Mouse (Mus musculus): ENCODE results near the gene Pcid2.

The Pcid2 gene

GRCm38 (mm10) chr8:13105087-13105881 lies at the start of gene Pcid2, which contains the start of gene Cul4a:
TSS of gene Pcid2 (minus strand) at chr8:13105459.
TSS of gene Cul4a (plus strand) at chr8:13105621.
- peak; percentile 99 for DNase-seq (ENCODE audit: low spot score)

DNA sequence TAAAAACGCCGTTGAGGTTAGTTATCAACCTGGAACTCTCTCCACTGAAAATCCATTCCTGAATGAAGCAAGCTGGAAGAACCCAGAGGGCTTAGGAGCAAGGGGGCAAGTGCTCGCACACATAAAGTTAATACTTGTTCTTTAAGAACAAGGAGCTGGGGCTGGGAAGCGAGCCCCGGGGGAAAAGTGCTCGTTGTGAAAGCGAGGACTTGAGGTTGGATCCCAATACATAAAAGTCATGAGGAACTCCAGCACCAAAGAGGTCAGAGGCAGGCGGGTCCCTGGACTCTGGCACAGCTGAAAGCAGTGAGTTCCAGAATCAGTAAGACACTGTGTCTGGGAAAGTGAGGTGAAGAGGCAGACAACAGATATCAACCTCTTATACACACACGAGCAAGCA lies 48.8 kb upstream of the Pcid2 start:
- no peak for DNase-seq (ENCODE audit: low spot score)

DNA sequence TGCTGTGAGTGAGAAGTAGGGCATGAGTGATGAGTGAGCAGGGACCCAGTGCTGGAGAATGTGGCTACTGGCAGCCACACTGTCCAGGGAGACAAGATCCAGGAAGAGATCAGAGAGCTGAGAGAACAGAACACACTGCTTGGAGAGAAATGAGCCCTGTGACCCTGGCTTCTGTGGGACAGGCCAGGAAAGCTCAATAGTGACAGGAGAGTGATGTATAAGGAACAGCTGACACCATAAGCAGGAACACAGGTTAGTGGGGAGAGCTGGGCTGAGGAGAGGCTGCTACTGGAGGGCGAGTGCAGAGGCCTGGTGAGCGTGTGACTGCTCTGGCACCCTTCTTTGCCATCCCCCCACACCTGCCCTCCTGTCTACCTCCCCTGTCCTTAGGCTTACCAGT lies 45.7 kb upstream of the Pcid2 start:
- DNase-seq (ENCODE audit: low spot score) = no peak

DNA sequence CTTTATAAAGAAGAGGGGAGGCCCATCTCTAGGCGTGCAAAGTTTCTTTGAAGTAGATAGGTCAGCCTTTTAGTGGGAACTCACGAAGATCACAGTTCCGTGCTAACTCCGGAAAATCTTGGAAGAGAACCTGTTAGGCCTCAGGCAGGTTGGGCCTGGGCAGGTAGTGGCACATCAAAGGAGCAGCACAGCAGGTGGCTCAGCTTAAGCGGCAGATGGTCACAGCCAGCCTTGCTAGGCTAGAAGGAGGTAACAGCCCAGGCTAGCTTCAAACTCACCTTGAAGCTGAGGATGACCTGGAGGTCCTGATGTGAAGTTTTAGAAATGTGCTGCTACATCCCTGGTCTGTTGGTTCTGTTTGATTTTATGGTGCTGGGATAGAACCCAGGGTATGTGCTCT lies 44.6 kb upstream of the Pcid2 start:
- DNase-seq (ENCODE audit: low spot score) = no peak

DNA sequence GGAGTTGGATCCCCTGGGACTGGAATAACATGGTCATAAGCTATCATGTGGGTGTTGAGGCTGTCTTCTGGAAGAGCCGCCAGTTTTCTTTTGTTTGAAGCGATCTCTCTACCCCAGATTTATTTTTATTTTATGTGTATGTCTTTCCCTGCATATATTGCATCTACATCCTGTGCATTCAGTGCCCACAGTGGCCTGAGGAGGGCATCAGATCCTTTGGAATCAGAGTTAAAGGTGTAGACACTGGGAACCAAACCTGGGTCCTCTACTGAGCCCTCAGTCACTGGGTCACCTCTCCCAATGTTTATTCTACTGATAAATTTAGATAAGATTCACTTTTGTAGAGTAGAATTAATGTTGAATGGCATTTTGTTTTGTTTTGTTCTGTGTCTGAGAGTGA lies 44.0 kb upstream of the Pcid2 start:
- DNase-seq (ENCODE audit: low spot score) = no peak

GRCm38 (mm10) chr8:13148476-13148875 lies 43.2 kb upstream of the Pcid2 start:
- no peak for DNase-seq (ENCODE audit: low spot score)

GRCm38 (mm10) chr8:13141681-13142080 lies 36.4 kb upstream of the Pcid2 start:
- no peak for DNase-seq (ENCODE audit: low spot score)

DNA sequence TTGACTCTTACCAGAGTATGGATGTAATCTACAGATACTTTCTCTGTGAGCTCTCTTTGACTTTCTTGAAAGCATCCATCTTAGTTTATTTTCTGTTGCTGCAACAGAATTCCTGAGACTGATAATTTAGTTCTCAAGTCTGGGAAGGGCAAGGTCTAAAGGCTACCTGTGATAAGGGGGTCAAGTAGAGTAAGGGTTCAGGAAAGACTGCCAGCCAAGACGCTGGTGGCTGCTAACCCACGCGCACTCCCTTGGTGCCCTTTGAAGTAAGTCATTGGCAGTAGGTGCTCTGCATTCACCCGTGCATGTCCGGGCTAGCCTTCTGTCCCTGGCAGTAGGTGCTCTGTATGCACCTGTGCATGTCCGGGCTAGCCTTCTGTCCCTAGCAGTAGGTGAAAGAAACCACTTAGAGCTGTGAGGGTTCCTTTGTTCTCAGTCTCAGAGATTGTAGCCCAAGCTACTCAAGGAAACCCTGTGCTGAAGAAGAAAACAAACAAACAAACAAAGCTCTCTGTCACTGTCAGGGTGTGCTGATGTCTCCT lies 34.5 kb upstream of the Pcid2 start:
- no peak for DNase-seq (ENCODE audit: low spot score)

DNA sequence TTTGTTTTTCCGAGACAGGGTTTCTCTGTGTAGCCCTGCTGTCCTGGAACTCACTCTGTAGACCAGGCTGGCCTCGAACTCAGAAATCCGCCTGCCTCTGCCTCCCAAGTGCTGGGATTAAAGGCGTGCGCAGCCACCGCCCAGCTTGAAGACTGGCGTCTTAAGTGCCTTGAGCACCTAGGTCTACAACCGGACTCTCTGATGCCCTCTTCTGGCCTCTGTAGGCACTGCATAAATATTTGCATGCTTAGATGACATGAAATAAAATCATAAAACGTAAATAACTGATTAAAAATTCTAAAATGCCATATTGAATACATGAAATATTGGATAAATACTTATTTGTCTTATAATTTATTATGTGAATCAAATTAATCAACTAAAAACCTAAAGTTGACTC lies 27.0 kb upstream of the Pcid2 start:
- DNase-seq (ENCODE audit: low spot score) = peak; percentile 46

GRCm38 (mm10) chr8:13124897-13125296 lies 19.6 kb upstream of the Pcid2 start:
- DNase-seq (ENCODE audit: low spot score) = no peak

DNA sequence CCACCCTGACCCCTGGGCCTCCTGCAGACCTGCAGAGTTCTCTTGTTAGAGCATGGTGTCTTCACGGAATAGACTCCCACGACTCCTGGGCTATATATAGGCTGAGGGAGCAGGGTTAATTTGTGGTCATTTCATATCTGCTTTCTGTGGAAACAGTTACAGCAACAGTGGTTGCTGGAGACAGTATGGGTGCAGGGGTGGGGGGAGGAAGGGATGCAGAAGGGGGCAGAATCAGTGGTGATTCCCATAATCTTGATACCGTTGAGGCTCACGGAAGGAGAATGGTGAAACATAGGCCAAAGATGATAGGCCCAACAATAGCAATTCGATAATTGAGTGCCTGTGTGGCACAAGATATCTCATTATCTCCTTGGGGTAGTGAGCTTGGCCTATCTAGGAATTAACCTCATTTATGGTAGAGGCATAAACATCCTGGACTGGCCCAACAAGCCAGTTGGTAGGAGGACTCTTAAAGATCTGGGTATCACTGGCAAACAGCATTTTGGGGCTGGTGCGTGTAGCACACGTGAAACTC lies 17.7 kb upstream of the Pcid2 start:
- no peak for DNase-seq (ENCODE audit: low spot score)

DNA sequence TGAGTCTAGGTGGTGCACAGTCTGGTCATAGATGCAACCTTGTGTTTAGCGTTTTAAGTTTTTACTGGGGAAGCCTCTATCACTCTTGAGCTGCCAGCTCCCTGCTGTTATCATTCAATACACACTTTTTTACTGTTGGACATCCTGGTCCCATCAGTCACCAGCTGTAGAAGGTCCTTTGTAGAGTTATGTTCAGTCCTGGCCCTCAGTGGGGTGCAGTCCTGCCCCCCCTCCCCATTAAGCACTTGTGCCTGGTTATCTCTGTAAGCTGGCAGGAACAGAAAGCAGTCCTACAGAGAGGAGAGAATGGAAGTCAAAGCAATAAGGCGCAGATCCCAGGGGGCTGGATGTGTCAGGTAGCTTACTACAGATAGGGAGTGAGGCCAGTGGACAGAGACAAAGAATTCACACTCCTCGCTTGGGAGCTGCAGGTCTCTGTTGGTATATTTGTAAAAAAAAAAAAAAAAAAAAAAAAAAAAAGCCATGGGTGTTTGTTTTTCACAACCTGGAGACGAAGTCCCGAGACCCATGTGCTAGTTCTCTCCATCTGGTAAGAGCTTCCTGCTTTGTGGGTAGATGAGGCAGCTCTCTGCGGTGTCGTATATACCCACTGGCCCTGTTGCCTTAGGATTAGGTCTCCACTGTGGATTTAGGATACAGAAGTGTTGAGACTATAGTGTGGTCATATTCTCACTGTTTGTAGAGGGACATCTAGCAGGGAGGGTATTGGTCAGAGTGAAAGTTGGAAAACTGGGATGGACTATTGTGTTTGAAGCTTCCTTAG lies 15.8 kb upstream of the Pcid2 start:
- DNase-seq (ENCODE audit: low spot score) = no peak

GRCm38 (mm10) chr8:13118516-13118915 lies 13.3 kb upstream of the Pcid2 start:
- no peak for DNase-seq (ENCODE audit: low spot score)

GRCm38 (mm10) chr8:13117096-13117495 lies 11.8 kb upstream of the Pcid2 start:
- DNase-seq (ENCODE audit: low spot score) = no peak

DNA sequence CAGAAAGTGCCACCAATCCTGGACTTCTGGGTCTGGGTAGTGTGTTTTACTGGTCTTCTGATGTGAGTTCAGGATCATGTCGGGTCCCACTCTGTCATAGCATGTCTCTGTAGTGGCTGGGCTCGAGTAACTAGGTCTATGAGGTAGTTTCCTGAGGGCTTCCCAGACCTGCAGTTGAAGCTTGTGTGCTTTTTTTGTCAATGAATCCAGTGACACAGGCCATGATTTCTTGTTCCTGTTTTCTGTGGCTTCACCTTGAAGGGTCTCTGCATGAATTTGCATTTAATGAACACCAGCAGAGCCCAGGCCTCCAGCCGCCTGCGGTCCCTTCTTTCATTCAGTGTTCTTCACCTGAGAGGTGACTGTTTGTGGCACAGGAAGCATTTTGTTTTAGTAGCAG lies 8.0 kb upstream of the Pcid2 start:
- DNase-seq (ENCODE audit: low spot score) = no peak

DNA sequence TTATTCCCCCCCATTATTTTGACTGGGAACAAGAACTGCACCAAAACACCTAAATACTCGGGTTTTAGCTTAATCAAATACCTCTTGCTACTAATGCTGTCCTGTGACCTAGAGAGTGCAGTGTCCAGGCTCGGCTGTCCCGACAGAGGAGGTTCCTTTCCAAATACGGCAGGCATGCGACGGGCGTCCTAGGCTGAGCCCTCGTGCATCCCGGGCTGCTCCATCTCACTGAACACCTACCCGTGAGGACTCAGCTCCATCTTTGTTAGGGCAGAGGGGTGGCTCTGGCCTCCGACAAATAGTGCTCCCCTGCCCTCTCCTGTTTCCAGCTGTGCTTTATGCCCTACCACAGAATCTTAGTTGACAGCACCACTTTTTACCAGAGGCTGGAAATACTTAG lies 6.7 kb upstream of the Pcid2 start:
- DNase-seq (ENCODE audit: low spot score) = no peak

DNA sequence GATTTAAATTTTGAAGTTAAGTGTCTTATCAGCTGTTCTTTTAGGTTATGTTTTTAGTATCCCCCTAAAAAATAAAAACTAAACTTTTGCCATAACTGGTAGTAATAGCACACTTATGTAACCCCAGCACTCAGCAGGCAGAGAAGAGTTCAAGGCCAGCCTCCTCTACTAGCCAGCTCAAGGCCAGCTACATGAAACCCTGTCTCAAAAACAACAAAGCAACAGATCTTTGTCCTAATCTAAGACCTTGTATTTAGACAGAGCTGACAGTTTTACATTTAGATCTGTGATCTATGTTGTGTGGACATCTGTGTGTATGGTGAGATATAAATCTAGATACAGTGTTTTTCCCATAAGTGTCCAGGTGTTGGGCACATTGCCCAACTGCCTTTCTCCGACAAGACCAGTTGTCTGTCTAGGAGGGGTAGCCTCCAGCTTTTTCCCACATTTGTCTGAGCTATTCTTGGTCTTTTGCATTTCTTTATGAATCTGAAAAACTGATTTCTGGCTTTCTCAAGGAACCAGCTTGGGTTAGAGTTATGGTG lies 4.2 kb upstream of the Pcid2 start:
- DNase-seq (ENCODE audit: low spot score) = no peak

- DNase-seq (ENCODE audit: low spot score) = peak; percentile 62
Measured at GRCm38 (mm10) chr8:13108967-13109366, 3.7 kb upstream of the Pcid2 start.

GRCm38 (mm10) chr8:13107990-13108638 lies 2.9 kb upstream of the Pcid2 start:
- DNase-seq (ENCODE audit: low spot score) = peak; percentile 58

GRCm38 (mm10) chr8:13105908-13106551 lies 771 bp upstream of the Pcid2 start:
- DNase-seq (ENCODE audit: low spot score) = peak; percentile 60

DNA sequence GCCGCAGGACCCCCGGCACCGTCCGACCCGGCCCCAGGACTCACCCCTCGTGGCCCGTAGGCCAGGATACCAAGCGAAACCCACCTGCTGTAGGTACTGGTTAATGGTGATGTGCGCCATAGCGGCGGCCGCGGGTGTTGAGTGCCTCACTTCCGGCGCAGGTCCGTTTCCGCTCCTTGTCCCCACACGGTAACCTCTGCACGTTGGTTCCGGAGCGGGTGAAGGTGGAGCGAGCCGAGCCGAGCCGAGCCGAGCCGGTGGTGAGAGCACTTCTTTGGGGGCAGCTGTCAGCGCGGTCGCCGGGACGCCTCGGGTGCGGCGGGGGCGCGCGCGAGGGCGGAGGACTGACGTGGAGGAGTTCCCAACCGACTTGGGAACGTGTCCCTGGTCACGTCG lies 570 bp downstream of the Pcid2 start:
- peak; percentile 85 for DNase-seq (ENCODE audit: low spot score)

- DNase-seq (ENCODE audit: low spot score) = no peak
Measured at GRCm38 (mm10) chr8:13077542-13077941, 27.7 kb downstream of the Pcid2 start.
